Mouse (Mus musculus): Measurements from ENCODE around the gene Lasp1. TPM values are rescaled to one million over a fixed set of nuclear protein-coding genes. Genes with fewer than 3 reads are reported as not detected.

Gene Lasp1
- polyA plus RNA-seq, 1 experiment from 2014 or later = 138 TPM

DNA sequence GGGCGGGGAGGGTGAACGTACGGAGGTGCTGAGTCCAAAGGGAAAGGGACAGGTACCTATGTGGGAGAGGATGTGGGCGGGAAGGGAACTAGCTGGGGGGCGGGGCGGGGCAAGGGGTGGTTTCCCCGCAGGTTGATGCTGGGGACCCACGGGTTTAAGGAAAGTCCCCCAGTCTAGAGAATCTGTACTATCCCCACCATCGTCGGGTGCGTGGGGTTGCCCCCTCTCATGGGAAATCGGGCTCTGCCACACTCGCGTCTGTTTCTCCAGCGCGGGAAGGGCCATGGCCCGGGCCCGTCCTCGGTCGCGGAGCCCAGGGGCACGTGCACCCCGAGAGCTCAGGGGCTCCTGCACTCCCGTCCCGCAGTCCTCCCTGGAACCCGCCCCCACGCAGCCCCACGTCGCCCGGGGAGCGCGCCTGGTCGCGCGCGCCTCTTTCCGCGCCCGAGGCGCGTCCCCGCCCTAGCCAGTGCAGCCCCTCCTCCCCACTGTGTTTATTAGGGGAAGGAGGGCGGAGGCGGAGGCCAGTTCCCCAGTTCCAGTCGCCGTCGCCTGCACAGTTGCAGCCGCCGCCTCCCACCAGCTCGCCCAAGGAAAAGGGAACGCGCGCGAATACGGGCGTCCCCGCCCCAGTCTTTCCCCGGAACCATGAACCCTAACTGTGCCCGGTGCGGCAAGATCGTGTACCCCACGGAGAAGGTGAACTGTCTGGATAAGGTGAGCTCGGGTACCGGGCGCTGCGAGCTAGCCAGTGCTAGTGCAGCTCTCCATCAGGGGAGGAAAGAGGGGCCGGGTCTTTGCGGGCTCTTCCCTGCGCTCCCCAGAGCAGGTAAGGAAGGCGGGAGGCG is 570 bp downstream of the Lasp1 start:
- Histone ChIP-seq H3K4me2 (replicated peaks) (peak overlapping the region; percentile 74), H3K27me3 (no peaks in the 10 kb centered on the region), H3K27ac (peak overlapping the region; percentile 96), H3K9ac (peak overlapping the region; percentile 92), H3K36me3 (peaks cover 5% of the 10 kb centered on the region; the same call in 1 of the 2 replicates), H3K4me1 (peaks cover 39% of the 10 kb centered on the region), H3K9me3 (no peaks in the 10 kb centered on the region), H3K4me3 (peak overlapping the region; percentile 73)
- under 1% methylated on average over 67 of the region's 71 CpGs for WGBS
- peak; percentile 82 for ATAC-seq (ENCODE audit: low FRiP score, low read depth)

DNA sequence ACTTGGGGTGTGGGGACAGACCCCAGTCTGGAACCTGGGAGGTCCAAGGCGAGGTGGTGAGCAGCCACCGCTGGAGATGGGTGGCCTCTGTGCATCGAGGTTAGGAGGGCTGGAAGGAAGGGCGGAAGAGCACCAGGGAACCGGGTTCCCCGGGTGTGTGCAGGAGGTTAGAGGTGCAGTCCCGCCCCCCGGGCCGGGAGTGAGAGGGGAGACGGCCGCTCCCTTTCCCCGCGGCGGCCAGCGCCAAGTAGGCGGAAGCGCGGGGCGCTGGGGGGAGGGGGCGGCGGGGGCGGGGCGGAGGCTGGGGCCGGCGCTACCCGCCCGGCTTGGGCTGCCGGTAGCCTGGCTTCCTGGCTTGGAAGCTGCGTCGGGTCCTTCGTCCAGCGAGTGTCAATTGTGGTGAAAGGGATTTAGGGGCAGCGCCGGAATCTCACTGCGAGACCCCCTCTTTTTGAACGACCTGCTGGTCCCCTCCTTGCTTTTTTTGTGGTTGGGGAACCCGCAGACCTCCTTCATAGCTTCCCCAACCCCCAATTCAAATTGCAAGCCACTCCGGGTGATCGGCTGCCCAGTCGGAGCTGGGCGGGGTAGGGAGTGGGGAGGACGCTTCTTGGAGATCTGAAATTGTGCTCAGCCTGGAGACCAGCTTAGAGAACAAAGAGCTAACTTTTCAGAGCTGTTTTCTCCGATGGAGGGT is 1.3 kb downstream of the Lasp1 start:
- peak overlapping the region; percentile 96 for H3K27ac ChIP-seq
- peak; percentile 73 for ATAC-seq (ENCODE audit: low FRiP score, low read depth)
- WGBS = 1% methylated on average over 32 of the region's 43 CpGs

DNA sequence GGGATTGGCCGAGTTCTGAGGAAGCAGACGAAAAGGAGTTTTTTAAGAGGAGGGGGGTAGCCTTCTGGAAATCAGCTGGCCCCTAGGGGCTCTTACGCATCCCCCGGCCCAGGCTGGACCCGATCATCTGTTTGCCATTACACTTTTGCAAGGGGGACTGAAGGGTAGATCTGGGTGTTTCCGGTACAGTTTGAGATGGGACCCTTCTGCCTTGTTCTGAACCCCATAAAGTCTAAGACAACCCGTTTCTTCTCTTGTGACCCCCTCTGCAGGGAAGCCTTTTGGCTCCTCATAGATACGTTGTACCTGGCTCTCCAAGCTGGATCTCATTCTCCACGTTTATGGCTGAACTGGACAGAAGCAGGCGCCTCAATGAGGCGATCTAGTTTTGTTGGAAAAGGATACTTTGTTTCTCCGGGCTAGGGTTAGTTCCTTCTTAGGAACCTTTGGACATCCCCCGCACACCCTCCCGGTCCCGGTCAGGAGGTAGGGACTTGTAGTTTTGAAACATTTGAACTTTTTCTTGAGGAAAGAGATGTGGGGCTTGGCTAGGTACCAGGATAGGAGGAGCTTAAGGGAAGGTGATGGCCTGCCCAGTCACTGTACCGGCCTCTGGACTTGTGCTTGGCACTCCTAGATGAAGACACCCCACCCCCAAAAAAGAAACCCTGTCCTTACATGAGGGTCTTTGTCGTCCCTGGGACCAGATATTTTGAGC is 2.0 kb downstream of the Lasp1 start:
- WGBS = 3% methylated on average over 17 of the region's 17 CpGs
- Histone ChIP-seq H3K4me1 (peaks cover 53% of the 10 kb centered on the region), H3K9ac (peak overlapping the region; percentile 92), H3K4me3 (peak overlapping the region; percentile 73), H3K27ac (peak overlapping the region; percentile 96), H3K4me2 (replicated peaks) (peak overlapping the region; percentile 74), H3K27me3 (no peaks in the 10 kb centered on the region), H3K9me3 (no peaks in the 10 kb centered on the region), H3K36me3 (peaks cover 5% of the 10 kb centered on the region; the same call in 1 of the 2 replicates)
- no peak for ATAC-seq (ENCODE audit: low FRiP score, low read depth)

More for the DNA sequence above, 1.3 kb downstream of the Lasp1 start:
- Histone ChIP-seq H3K4me2 (replicated peaks) (peak overlapping the region; percentile 74), H3K27me3 (no peaks in the 10 kb centered on the region), H3K4me1 (peaks cover 46% of the 10 kb centered on the region), H3K9ac (peak overlapping the region; percentile 92), H3K4me3 (peak overlapping the region; percentile 73), H3K9me3 (no peaks in the 10 kb centered on the region), H3K36me3 (peaks cover 5% of the 10 kb centered on the region; the same call in 1 of the 2 replicates)

DNA sequence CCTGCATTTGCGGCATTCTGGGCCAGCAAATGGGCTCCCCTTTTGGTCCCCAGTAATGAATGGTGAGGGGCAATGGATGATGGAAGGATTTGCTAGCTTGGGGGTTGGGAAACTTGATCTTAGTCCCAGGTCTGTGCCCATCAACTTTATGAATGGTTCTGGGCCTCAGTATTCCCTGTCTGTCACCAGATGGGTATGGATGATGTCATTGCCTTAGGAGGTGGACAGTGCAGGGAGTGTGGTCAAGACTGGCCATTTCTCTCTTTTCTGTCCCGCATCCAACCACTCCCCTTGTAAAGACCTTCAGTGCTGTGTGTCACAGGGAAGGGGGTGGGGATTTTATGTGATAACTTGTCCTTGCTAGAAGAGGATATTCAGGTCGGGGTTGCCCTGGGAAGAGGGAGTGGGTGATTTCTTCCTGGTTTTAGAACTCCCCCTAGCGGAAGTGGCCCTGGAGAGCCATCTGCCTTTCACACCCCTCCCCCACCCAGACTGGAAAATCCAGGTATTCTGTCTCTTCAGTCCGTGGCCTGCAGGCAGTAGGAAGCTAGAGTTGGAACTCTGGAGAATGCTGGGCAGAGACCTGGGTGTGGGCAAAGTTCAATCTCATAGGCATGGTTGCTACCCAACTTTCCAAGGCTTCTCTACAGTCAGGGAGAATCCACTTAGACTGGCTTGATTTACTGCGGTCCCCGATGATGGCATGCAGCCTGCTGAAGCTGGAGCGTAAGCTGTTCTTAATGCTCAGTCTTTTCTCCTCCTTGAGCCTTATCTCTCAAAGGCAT is 2.8 kb downstream of the Lasp1 start:
- H3K4me2 ChIP-seq (replicated peaks) = peak overlapping the region; percentile 74
- peaks cover 7% of the 10 kb centered on the region for H3K36me3 ChIP-seq
- no peak for ATAC-seq (ENCODE audit: low FRiP score, low read depth)
- peak overlapping the region; percentile 96 for H3K27ac ChIP-seq
- H3K9me3 ChIP-seq = no peaks in the 10 kb centered on the region
- H3K9ac ChIP-seq = peak overlapping the region; percentile 92
- H3K4me1 ChIP-seq = peaks cover 61% of the 10 kb centered on the region
- peak overlapping the region; percentile 73 for H3K4me3 ChIP-seq
- WGBS = 27% methylated on average over 8 of the region's 8 CpGs
- no peaks in the 10 kb centered on the region for H3K27me3 ChIP-seq

DNA sequence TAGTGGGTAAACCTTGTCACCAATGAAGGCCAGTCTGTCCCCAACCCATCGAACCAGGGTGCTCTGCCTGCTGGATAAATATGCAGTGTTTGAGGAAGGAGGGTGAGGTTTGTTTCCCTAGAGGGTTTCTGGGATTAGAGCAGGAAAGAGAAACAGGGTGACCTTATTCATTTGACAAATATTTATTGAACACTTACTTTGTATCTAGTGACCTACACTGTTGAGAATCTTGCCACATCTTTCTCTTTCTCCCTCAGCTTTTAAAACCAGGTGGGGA is 3.3 kb downstream of the Lasp1 start:
- Histone ChIP-seq H3K4me3 (peak overlapping the region; percentile 73), H3K4me1 (peaks cover 66% of the 10 kb centered on the region), H3K27ac (0 out of 2 replicates have a peak overlapping the region, but pooled peaks have one; percentile 96), H3K9me3 (no peaks in the 10 kb centered on the region), H3K9ac (no peak overlapping the region; the same call in 1 of the 2 replicates), H3K36me3 (peaks cover 12% of the 10 kb centered on the region), H3K27me3 (no peaks in the 10 kb centered on the region), H3K4me2 (replicated peaks) (peak overlapping the region; percentile 74)
- no peak for ATAC-seq (ENCODE audit: low FRiP score, low read depth)
- 23% methylated on average over 1 of the region's 1 CpGs for WGBS

DNA sequence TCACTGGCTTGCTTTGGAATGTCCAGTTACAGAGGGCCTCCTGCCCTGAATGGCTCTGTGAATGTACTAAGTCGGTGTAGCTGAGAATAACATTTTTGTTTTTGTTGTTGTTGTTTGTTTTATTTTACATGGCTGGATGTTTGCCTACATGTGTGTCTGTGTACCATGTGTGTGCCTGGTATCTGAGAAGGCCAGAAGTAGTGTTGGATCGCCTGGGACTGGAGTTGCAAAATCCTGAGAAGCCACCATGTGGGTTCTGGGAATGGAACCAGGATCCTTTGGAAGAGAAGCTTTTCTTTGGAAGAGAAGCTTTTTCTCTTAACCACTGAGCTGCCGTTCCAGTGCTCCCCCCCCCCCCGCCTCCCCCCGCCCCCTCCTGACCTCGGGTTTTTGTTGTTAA is 3.7 kb downstream of the Lasp1 start:
- H3K4me3 ChIP-seq = peak overlapping the region; percentile 73; the same call in 1 of the 2 replicates
- 63% methylated on average over 3 of the region's 6 CpGs for WGBS
- H3K4me1 ChIP-seq = peaks cover 69% of the 10 kb centered on the region
- H3K27ac ChIP-seq = no peak overlapping the region
- no peak for ATAC-seq (ENCODE audit: low FRiP score, low read depth)
- H3K9ac ChIP-seq = no peak overlapping the region
- H3K4me2 ChIP-seq (replicated peaks) = peak overlapping the region; percentile 74
- no peaks in the 10 kb centered on the region for H3K27me3 ChIP-seq
- H3K9me3 ChIP-seq = no peaks in the 10 kb centered on the region
- H3K36me3 ChIP-seq = peaks cover 16% of the 10 kb centered on the region

DNA sequence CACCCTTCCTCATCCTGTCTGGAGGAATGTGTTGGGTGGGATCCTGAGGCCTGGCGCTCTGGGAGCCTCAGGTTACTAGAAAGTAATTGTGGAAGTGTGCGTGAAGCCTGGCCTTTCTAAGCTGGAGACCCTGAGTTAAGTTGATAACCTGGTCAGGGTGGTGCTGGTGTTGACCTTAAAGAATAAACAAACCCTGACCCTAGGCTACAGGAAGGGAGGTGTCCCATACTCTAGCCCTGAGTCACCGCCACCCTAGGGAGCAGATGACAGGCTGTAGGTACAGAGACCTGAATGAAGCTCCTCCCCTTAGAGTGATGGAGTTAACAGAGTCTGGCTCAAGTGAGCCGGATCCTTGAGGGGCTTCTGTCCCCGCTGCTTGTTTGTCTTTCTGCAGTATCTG is 5.0 kb downstream of the Lasp1 start:
- no peak overlapping the region for H3K9ac ChIP-seq
- peak overlapping the region; percentile 89; the same call in 1 of the 2 replicates for H3K27ac ChIP-seq
- no peak for ATAC-seq (ENCODE audit: low FRiP score, low read depth)
- WGBS = 68% methylated on average over 5 of the region's 5 CpGs
- no peak overlapping the region for H3K4me3 ChIP-seq
- H3K36me3 ChIP-seq = peaks cover 27% of the 10 kb centered on the region
- H3K4me2 ChIP-seq (replicated peaks) = peak overlapping the region; percentile 67
- no peaks in the 10 kb centered on the region for H3K27me3 ChIP-seq
- no peaks in the 10 kb centered on the region for H3K9me3 ChIP-seq
- peaks cover 73% of the 10 kb centered on the region for H3K4me1 ChIP-seq

DNA sequence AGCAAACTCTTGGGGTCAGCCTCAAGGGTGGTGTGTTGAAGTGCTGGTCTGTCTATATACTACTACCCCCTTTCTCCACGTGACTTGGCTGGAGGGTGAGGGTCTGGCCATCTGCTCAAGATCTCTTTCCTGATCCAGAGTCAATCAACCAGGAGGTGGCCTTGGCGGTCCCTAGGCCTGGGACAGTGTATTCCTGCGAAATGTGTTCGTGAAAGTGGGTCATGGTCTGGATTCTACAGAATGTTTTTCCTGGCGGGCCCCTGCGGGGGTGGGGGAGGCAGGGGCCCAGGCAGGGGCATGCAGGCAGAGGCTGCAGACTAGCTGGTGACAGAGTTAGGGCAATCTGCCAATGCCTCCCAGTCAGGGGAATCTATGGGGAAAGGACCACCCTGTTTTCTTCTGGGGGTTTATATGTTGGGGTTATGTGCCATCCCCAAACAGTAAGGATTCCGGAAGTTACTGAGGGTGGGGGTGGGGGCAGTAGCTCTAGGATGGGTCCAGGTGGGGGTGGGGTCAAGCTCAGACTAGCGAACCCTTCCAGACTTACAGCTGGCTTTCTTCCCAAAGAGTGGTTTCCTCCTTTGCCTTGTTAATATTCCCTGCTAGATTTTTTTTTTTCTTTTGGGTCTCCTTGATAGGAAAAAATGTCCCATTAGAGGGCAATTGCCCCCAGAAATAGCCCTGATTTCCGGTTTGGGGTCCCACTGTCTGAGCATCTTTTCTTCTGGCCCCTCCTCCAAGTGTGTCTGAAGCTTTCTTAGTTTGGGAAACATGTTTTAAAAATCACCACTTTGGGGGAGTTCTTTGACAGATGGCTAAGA is 6.3 kb downstream of the Lasp1 start:
- H3K27me3 ChIP-seq = no peaks in the 10 kb centered on the region
- WGBS = 11% methylated on average over 9 of the region's 9 CpGs
- no peak for ATAC-seq (ENCODE audit: low FRiP score, low read depth)
- H3K4me3 ChIP-seq = peak overlapping the region; percentile 33
- H3K4me2 ChIP-seq (replicated peaks) = peak overlapping the region; percentile 67
- peaks cover 84% of the 10 kb centered on the region for H3K4me1 ChIP-seq
- peak overlapping the region; percentile 89 for H3K27ac ChIP-seq
- peak overlapping the region; percentile 51; the same call in 1 of the 2 replicates for H3K9ac ChIP-seq
- H3K9me3 ChIP-seq = no peaks in the 10 kb centered on the region
- H3K36me3 ChIP-seq = peaks cover 38% of the 10 kb centered on the region

DNA sequence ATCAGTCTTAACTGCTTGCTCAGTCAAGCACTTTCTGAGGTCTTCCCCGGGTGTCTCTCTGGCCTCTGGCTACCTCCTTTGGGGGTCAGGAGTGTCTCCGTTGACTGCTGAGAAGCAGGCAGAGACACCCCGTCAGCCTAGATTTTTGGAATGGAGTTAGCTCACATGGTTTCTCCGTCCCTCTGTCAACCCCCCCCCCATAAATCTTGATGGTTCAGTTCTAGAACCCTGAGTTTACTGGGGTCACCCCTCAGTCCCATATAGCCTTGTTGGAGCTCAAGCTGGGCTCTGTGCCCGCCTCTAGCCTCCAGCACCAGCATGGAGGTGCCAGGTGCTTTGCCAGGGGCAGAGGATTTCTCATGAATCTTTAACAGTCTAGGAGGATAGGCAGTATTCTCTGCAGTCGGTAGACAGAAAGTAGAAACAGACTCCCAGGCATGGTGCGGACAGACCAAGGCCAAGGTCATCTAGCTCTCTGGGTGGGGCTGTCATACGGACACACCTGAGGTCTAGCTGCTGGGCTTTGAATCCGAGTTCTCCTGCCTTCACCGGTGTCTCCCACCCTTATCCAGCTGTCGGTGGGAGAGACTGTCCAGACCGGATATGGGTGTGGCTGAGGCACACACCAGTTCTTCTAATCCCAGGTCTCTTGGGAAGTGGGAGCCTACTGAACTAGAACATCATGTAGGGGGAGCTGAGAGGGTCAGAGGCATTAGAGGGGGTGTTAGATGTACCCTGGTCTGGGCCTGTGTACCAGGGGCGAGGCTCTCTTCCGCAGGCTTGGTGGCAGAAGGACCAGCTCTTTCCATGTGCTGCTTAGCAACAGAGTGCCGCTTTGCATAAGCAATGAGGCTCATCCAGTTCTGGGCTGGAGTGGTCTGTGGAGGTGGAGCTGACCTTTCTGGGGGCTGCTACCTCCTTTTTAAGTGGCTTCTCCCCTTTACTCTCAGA is 7.1 kb downstream of the Lasp1 start:
- no peaks in the 10 kb centered on the region for H3K9me3 ChIP-seq
- WGBS = 42% methylated on average over 15 of the region's 15 CpGs
- peak overlapping the region; percentile 51; the same call in 1 of the 2 replicates for H3K9ac ChIP-seq
- peaks cover 38% of the 10 kb centered on the region for H3K36me3 ChIP-seq
- H3K4me1 ChIP-seq = peaks cover 85% of the 10 kb centered on the region
- ATAC-seq (ENCODE audit: low FRiP score, low read depth) = no peak
- peak overlapping the region; percentile 89 for H3K27ac ChIP-seq
- H3K4me3 ChIP-seq = peak overlapping the region; percentile 33
- peak overlapping the region; percentile 67 for H3K4me2 ChIP-seq (replicated peaks)
- no peaks in the 10 kb centered on the region for H3K27me3 ChIP-seq

DNA sequence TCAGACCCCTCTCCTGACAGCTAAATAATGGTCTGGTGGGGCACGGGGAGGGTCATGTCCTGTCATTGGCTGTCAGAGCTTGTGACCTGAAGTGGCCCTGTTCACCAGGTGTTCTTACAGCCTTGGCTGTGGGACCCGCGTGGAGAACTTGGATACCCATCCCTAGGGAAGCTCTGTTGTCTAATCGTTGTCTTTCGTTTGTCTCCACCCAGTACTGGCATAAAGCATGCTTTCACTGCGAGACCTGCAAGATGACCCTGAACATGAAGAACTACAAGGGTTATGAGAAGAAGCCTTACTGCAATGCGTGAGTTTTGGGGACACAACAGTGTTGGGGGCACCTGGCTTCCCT is 7.8 kb downstream of the Lasp1 start:
- no peaks in the 10 kb centered on the region for H3K27me3 ChIP-seq
- no peak for ATAC-seq (ENCODE audit: low FRiP score, low read depth)
- no peak overlapping the region for H3K27ac ChIP-seq
- H3K4me3 ChIP-seq = no peak overlapping the region
- H3K4me2 ChIP-seq (replicated peaks) = peak overlapping the region; percentile 67; the same call in 1 of the 2 replicates
- H3K36me3 ChIP-seq = peaks cover 40% of the 10 kb centered on the region
- 73% methylated on average over 7 of the region's 7 CpGs for WGBS
- H3K4me1 ChIP-seq = peaks cover 85% of the 10 kb centered on the region
- no peaks in the 10 kb centered on the region for H3K9me3 ChIP-seq
- H3K9ac ChIP-seq = no peak overlapping the region
